Mouse (Mus musculus): ENCODE measurements around the gene Csde1.

DNA sequence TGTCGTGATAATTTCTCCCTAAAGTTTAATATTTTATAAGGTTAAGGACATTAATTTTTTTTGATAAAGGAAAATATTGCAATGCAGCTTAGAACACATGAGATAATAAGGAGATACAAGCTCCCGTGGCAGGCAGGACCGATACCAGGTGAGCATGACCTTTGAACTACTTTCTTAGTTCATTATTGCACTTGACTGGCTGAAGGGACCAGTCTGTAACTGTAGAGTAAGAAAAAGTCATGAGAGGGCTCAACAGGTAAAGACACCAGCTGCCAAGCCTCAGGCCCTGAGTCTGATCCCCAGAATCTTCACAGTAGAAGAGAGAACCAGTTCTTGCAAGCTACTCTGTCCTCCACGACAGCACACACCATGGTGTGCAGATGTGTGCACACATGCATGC lies 43.3 kb upstream of the Csde1 start:
- TF ChIP-seq ZNF384 (IDR thresholded peaks at IDR 0.05; ENCODE audit: low read depth, low read length) = no peak
- TF ChIP-seq MAFK (IDR thresholded peaks at IDR 0.05; ENCODE audit: insufficient read depth, low read depth, low read length) = no peak
- no peak for TF ChIP-seq CHD2 (IDR thresholded peaks at IDR 0.05; ENCODE audit: low read depth, low read length)
- no peak for TF ChIP-seq ZC3H11A (IDR thresholded peaks at IDR 0.05; ENCODE audit: borderline replicate concordance, low read depth, low read length)

Data from ES-E14 (cell line).